Mouse (Mus musculus): Measurements from ENCODE around the gene Nppb.
A peak's percentile ranks its signal among the peaks of the same experiment; 100 is the strongest.

GRCm38 (mm10) chr4:147940576-147941044 lies 45.0 kb upstream of the Nppb start, which contains the start of gene 2510039O18Rik:
- TF ChIP-seq POLR2A (IDR thresholded peaks at IDR 0.05; ENCODE audit: control insufficient read depth, extremely low read depth, insufficient read depth, low read length, poor library complexity), result peak; percentile 89
- TF ChIP-seq CTCF (IDR thresholded peaks at IDR 0.05; ENCODE audit: borderline replicate concordance, control insufficient read depth, extremely low read depth, insufficient read depth, low read length, poor library complexity), result no peak
